Mouse (Mus musculus): ENCODE data around the gene Fut2.
"Not testable (repeated sequence)": the region's sequence is repeated elsewhere in the genome, so short reads cannot be mapped to it uniquely, and the experiment has no call there.

The Fut2 gene

GRCm38 (mm10) chr7:45677627-45678295, 11.6 kb upstream of the Fut2 start:
- in situ Hi-C loops (cut with MboI, MseI): no loop called here

DNA sequence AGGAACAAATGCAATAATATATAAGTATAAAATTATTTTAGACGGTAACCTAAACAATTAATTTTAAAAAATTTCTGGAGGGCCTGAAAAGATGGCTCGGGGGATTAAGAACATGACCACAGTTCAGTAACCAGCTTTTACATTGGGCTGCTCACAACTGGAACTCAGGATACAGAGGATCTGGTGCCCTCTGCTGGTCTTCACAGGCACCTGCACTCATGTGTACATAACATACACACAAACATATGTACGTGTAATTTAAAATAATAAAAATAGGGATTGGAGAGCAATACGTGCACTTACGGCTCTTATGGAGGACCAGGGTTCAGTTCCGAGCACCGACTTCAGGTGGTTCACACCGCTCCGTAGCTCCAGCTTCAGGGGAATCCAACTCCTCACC, 2.7 kb upstream of the Fut2 start:
- in situ Hi-C loops (cut with MboI, MseI): no loop called here

DNA sequence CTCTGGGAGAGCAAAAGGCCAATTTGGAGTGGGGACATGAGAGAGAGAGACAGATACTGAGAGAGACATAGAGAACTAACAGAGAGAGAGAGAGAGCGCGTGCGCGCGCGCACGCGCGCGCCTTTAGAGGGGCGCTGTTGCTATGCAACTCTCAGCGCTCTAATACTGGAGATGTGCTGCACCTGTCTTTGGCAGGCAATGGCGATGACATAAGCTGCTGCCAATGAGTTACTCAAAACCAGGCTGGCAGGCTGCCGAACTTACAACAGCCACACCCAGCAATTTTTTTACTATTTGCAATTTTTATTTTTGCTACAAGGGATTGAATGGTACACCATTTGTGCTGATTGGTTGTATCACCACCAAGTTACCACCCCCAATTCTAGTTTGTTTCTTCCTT, 1.6 kb upstream of the Fut2 start:
- in situ Hi-C loops (cut with MboI, MseI): no loop called here

DNA sequence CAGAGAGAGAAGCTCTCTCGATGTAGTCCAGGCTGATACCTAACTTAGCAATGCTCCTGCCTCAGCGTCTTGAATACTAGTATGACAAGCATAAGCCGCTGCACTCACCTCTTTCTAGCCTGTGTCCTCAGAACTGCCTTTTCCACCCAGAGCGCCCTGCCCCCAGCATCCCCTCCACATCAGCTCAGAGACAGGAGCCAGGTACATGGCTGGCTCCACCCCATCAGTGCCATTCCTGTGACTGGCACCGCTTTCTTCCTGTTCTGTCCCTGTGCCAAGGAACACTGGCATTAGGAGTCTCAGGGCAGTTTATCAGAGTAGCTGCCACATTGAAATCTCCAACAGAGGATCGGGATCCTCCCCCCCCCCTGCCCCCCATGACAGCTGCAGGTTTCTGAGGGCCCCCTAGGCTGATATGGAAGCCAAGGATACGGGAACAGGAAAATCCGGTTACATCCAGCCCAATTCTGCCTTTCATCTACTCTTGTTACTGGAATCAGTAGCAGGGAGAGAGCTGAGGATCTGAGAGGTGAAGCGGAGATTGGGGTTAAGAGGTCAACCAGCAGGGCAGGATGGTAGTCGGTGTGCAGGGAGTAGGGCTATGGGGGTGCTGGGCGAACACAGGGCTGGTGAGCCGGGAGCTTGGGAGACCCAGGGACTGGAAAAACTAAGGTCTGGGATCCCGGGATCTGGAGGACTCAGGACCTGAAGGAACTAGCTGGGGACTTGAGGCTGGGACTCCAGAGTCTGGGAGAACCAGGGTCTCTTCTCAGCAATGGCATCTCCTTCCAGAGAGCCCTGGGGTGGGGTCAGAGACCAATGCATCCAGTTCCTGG, 673 bp downstream of the Fut2 start:
- in situ Hi-C loops (cut with MboI, MseI): no loop called here

- in situ Hi-C loops (cut with MboI, MseI): not testable (repeated sequence)
Observed at GRCm38 (mm10) chr7:45661702-45662101, 4.5 kb downstream of the Fut2 start.

DNA sequence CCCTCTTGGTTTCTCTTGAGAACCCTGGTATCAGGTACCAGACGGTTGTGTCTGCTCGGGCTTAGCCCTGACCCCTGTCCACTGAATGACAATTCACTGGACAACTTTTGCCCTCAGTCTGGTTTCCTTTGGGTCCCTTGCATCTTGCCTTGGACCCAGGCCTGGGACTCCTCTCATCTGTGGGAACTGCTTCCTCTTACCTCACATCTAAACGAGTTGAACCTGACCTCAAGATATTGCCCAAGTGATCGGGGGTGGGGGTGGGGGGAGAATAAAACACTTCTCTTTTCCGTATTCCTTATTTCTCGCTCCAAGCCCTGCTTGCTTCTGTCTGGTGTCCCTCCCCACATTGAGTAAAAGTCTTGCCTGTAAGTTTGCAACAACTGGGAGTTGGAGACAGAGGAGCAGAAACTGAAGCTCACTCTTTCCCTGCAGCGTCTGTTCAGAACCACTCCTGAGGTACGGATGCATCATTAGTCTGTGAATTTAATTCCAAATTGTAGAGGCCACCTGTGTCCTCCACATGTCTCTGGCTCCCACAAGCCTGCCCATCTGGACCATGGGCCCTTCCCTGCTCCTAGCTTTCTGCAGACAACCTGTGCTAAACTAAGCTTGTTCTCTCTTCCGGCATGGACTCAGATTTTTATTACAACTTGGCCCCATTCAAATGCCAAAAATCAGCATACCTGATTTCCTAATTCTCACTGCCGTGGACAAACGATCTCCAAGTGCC, 5.3 kb downstream of the Fut2 start:
- in situ Hi-C loops (cut with MboI, MseI): no loop called here

GRCm38 (mm10) chr7:45654424-45655047, 11.7 kb downstream of the Fut2 start:
- in situ Hi-C loops (cut with MboI, MseI): no loop called here

- in situ Hi-C loops (cut with MboI, MseI): not testable (repeated sequence)
Observed at GRCm38 (mm10) chr7:45650484-45650883, 15.7 kb downstream of the Fut2 start.

DNA sequence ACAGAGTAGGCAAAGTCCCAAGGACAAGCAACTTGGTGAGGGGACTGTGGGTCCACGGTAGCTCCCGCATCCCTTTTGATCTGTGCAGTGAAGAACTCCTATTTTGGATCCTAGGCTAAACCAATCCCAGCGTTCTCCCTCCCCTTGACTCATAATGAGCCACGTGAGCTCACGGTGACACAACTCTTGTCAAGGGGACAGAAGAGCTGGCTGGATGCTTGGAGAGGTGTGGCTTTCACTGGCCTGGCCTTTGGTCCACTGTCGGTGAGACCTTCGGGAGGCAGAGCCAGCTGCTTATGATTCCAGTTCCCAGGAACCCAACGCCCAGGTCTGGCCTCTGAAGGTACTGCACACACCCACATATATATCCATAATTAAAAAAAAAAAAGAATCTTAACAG, 16.8 kb downstream of the Fut2 start:
- in situ Hi-C loops (cut with MboI, MseI): no loop called here

GRCm38 (mm10) chr7:45646671-45647070, 19.5 kb downstream of the Fut2 start:
- in situ Hi-C loops (cut with MboI, MseI): no loop called here

- in situ Hi-C loops (cut with MboI, MseI): no loop called here
Observed at GRCm38 (mm10) chr7:45645591-45645971, 20.6 kb downstream of the Fut2 start.

DNA sequence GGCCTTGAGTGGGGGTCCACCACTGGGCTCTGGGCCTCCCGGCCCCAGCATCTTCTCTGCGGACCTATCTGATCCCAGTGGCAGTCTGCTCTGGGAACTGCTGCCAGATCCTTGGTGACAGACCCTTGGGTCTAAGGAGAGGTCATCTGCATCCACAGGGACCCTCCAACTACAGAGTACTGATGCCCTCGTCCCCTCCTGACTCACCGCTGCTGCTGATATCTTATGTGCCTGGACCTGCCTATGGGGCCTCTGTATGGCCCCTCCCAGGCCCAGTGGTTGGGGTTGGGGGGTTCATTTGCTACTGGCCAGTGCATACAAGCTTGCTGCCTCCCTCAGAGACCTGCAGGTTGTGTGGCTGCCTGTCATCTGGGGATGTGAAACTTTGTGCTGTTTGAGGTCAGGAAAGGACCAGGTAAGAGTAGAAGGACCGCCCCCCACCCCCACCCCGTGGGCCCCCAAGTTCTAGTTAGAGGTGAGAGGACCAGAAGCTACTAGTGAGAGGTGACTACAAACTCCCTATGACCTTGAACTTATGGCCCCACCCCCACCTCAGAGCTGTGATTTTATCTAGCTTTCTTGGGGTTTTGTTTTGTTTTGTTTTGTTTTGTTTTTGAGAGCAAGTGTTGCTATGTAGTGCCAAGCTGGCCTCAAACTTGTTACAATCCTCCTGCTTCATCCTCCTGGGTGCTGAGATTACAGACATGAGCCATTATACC, 21.2 kb downstream of the Fut2 start:
- in situ Hi-C loops (cut with MboI, MseI): no loop called here

GRCm38 (mm10) chr7:45644183-45644582, 22.0 kb downstream of the Fut2 start:
- in situ Hi-C loops (cut with MboI, MseI): no loop called here

GRCm38 (mm10) chr7:45643441-45644178, 22.6 kb downstream of the Fut2 start:
- in situ Hi-C loops (cut with MboI, MseI): no loop called here

- in situ Hi-C loops (cut with MboI, MseI): no loop called here
Observed at GRCm38 (mm10) chr7:45642503-45643255, 23.5 kb downstream of the Fut2 start.

- in situ Hi-C loops (cut with MboI, MseI): no loop called here
Observed at GRCm38 (mm10) chr7:45642083-45642482, 24.1 kb downstream of the Fut2 start.

DNA sequence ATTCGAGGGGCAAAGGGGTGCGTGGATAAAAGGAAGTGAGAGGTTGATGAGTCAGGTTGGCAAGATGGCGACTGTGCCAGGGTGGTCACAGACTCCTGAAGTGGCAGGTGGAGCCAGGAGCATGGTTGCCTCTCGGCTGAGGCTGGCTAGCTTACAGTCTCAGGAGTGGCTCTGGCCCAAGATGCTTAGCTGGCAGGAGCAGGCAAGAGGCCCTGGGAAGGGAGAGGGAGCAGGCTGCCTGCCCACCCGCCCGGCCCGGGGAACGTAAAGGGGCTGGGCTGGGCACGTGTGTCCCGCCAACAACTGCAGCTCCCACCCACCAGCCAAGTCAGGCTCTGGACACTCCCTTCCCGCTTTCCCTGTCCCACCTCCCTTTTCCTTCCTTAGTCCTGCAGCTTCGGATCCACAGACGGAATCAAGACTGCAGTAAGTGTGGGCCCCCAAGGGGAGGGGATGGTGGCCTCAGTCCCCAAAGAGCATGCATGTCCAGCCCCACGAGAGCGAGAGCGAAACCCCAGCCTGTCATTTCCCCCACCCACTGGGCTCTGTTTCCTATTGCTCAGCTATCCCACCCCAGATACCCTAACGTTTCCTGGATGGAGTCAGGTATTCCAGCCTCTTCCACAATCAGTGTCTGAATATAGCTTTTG, 24.7 kb downstream of the Fut2 start:
- in situ Hi-C loops (cut with MboI, MseI): no loop called here

GRCm38 (mm10) chr7:45640191-45640957, 25.8 kb downstream of the Fut2 start:
- in situ Hi-C loops (cut with MboI, MseI): no loop called here

- in situ Hi-C loops (cut with MboI, MseI): no loop called here
Observed at GRCm38 (mm10) chr7:45639561-45640027, 26.6 kb downstream of the Fut2 start, which contains the start of gene Mamstr. Gene Mamstr (plus strand): TSS chr7:45639977.
